Mouse (Mus musculus) gastrocnemius, postnatal 36 days (tissue): ENCODE data around the gene Atxn7l1. TPM values are rescaled to one million over a fixed set of nuclear protein-coding genes. Genes with fewer than 3 reads are reported as not detected.

Experiments used
- DNase-seq, 2 experiments: peaks; one replicate each; pipeline ENCODE4 v3.0.0; 2022
- intact Hi-C: fragments of 180-260 bp; cut with DNase I; formaldehyde crosslinking; loops from one replicate; pipeline ENCODE4 v1.15.1; 2025
- long read RNA-seq, 2 experiments: library from polyadenylated mRNA; stranded (forward); transcript quantifications; one replicate each; pipeline ENCODE4 v2.0.0; 2021
- total RNA-seq, 2 experiments: library from RNA; stranded (reverse); gene quantifications; 2 replicates each; pipeline ENCODE4 v1.2.3; 2021

Gene Atxn7l1
- total RNA-seq = 10 to 100 TPM; 15.4 to 16.0 TPM
- long read RNA-seq, experiment 1, transcript Atxn7l1-203 (4 exons, 1,675 nt) = major isoform, 7 of 7 reads
- long read RNA-seq, experiment 1, partial matches to known transcripts = 0 of 7 reads
- long read RNA-seq, experiment 1, other reads (novel, unspliced or antisense) = 0 of 7 reads
- long read RNA-seq, experiment 2, transcript Atxn7l1-203 (4 exons, 1,675 nt) = major isoform, 7 of 12 reads
- long read RNA-seq, experiment 2, partial matches to known transcripts = 0 of 12 reads
- long read RNA-seq, experiment 2, other reads (novel, unspliced or antisense) = 5 of 12 reads

- peak; percentile 86 to 88 for DNase-seq
- intact Hi-C loops = no loop called here
Observed at GRCm38 (mm10) chr12:33147497-33148267, at the start of gene Atxn7l1. Atxn7l1 (plus strand) TSS chr12:33147693.

DNA sequence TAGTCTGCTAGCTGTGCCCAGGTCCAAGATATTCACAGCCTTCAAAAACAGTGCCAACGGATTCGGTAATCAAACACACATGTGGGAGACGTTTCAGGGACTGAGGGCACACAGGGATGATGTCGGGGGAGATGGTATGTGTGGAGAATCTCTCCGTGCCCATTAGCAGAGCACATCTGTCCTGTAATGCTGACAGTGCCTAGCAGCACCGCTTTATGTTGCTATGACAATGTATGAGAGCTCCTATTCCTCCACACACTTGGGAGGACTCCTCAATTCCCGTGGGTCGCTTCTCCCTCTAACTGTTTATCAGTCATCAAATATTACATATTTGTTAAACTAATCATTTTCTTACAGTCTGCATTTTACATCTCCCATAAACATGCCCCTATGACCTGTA lies 45.9 kb upstream of the Atxn7l1 start:
- no peak for DNase-seq
- intact Hi-C loops = no loop called here

GRCm38 (mm10) chr12:33102342-33103115 lies 45.0 kb upstream of the Atxn7l1 start:
- intact Hi-C loops = no loop called here

GRCm38 (mm10) chr12:33105724-33106123 lies 41.8 kb upstream of the Atxn7l1 start:
- intact Hi-C loops = loop anchor here (5.0 kb wide), 2 partner anchors 38 to 193 kb away; no protein-coding TSS in a partner anchor

More at GRCm38 (mm10) chr12:33102342-33103115, 45.0 kb upstream of the Atxn7l1 start:
- no peak for DNase-seq

DNA sequence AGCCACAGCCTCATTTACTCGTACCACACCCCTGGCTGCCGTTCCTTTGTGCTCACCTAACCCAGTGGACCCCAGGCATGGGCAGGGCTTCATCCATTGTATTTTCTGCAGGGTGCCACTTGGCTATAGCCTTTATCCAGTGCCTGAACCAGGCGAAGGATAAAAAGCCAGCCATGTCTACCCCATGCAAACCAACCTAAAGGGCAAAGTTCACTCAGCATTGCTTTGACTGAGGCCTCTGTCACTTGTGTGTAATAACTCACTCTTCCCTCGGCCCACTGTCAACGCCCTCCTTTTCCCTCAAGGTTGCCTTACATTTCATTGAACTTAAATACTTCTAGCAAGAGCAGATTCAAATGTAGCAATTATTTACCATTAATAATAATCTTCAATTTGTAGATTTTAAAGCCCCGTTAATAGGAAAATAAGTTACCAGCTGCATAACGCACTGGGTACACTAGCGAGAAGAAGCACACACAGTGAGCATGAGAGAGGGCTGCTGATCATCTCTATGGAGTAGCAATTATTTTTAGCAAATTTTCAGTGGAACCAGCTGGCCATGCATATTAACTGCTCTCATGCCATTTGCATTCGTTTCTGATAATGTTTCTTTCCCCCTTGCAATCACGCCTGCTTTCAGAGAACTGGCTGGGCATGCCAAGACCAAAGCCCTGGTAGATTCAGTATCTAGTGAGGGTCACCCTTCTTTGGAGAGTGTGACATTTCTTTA lies 40.9 kb upstream of the Atxn7l1 start:
- intact Hi-C loops = loop anchor here (5.0 kb wide), 2 partner anchors 39 to 194 kb away; no protein-coding TSS in a partner anchor
- DNase-seq = no peak

More at GRCm38 (mm10) chr12:33105724-33106123, 41.8 kb upstream of the Atxn7l1 start:
- DNase-seq = no peak

DNA sequence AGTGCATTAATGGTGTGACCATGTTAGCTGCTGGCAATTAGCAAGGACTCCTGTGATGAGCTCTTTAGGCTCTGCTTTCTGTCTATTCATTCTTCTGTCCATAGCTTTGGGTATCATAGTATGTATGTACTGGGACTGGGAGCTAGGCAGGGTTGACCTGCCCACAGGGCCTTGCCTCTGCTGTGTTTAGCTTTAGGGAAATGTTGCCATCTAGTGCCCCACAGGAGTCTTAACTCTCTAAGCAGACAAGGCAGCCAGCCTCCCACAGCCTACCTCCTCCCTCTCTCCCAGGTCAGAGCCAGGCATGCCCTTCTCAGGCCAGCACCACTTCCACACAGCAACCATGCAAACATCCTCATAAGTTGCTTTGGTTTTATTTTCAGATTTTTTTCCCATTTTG lies 38.0 kb upstream of the Atxn7l1 start:
- intact Hi-C loops = loop anchor here (1.0 to 5.0 kb wide), 3 partner anchors 42 to 197 kb away; no protein-coding TSS in a partner anchor
- no peak for DNase-seq

DNA sequence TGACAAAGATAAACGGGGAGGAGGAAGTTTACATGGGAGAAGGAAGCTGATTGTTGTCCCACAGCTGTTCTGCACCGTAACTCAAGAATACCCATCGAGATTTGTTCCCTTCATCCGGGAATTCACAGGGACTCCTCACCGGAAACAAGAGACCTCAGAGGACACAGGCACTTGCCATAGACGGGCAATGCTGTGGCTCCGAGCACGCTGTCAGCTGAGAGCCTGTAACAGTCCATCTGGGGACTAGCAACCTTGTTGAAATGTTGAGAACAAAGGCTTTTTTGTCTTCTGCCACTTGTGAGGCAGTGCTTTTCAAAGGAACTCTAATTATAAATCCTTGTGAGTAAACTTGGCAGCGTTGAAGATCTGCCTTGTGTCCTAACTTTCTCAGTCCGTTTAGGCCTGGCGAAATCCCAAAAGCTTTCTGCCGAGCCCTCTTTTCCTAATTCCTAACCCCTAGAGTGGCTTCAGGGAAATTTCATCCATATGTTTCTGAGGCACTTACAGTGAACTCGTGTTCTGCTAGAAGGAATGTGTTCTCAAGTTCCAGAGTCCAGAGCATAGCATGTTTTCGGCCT lies 36.5 kb upstream of the Atxn7l1 start:
- intact Hi-C loops = no loop called here
- no peak for DNase-seq

DNA sequence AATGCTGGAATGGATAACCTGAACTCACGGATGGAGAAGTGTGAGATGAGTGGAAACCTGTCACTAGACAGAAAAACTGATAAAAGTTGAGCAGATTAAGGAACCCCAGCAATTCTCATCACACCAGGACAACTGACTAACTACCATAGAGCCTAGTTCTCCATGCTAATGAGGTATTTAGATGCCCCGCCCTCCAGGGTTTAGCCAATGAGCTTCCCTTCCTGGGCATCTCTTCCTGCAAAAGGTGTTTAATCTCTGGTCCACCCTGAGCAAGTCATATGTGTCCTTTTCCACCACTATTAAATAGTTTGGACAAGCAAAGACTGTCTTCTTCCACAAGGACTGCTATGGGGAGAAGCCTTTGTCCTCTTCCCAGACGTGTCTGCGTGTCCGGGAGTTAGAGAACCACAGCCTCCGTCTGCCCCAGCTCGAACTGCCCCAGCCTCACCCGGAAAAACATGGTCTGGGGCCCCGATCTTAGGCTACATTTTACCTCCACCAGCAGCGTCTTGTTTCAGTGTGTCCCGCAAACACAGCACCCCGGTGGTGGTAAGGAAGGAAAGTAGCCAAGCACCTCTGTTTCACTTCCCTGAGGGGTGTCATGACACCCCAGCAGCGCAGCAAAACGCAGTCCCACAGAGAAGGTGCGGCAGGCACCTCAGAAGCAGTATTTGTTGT lies 28.7 kb upstream of the Atxn7l1 start:
- intact Hi-C loops = no loop called here
- no peak for DNase-seq

DNA sequence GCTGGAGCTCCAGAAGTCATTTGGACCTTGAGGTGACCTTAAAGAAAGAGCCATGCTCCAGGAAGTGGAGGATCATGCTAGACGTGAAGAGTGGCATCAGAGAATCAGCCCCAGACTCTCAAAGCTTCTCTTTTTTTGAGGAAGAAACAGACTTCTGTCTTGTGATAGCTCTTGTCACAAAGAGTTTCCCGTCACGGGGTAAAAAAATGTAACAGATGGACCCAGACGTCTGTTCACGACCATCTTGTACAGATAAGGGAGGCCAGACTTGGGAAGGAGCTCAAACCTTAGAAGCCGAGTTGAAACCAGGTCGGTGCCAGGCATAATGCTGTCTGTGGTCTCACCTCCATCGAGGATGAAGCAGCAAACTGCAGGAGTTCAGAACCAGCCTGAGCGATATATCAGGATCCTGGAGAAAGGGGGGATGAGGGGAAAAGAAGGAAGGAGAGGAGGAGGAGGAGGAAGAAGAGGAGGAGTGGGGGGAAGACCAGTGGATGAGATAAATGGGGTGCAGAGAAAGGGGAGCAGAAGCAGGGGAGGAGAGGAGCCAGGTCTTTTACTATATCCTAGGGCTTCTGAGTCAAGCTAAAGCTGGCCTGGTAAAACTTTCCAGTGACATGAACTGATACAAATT lies 21.8 kb upstream of the Atxn7l1 start:
- intact Hi-C loops = loop anchor here (10.0 kb wide), 1 partner anchor 301 kb away; no protein-coding TSS in a partner anchor
- DNase-seq = no peak

DNA sequence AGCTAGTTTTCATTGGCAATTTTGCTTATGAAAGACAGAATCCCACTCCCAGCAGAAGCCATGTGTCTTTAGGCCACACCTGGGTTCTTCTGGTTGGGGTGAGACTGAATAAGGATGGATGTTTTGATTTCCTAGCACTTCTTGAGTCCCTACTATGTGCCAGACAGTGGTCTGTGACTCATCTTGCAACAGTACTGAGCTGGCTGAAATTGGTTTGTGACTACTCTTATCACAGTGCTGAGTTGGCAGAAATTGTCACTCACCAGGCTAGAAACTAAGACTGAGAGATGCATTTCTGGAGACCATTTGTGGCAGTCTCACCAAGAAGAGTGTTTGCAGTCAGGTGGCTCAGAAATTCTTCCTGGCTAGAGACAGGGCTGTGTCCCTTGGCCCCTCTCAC lies 21.2 kb upstream of the Atxn7l1 start:
- no peak for DNase-seq
- intact Hi-C loops = loop anchor here (10.0 kb wide), 1 partner anchor 301 kb away; no protein-coding TSS in a partner anchor

DNA sequence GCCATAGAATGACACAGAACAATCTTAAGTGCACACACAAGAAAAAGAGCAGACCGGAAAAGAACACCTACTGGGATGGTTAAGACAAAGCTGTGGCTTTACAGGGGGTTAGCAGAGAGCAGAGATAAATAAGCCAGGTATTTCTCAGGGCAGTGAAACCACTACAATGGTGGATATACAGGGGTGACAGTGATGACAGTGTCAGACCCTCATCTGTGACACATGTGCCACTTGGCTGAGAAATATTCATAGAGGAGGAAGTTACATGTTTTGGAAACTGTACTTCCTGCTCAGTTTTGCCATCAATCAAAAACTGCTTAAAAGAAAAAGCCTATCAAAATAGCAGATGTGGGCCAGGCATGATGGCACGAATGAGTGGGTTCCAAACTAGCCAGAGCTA lies 19.4 kb upstream of the Atxn7l1 start:
- intact Hi-C loops = loop anchor here (10.0 kb wide), 1 partner anchor 303 kb away; no protein-coding TSS in a partner anchor
- DNase-seq = no peak

DNA sequence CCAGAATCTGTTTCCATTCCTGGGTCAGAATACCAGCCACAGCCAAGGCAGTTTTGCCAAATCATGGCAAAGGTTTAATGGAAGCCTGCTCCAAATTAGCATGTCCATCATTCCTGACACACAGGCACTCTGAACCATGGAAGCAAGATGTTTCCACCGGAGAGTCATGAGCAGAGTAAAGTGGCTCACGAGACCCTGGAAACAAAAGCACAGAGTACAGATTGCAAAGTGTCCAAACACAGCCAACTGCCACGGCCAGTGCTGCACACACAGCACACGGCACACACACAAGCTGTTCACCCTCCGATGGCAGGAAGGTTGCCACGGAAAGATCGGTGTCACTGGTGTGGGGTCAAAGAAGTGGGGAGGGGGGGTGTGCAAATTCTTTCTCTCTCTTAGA lies 18.8 kb upstream of the Atxn7l1 start:
- intact Hi-C loops = loop anchor here (10.0 kb wide), 1 partner anchor 304 kb away; no protein-coding TSS in a partner anchor
- DNase-seq = no peak

DNA sequence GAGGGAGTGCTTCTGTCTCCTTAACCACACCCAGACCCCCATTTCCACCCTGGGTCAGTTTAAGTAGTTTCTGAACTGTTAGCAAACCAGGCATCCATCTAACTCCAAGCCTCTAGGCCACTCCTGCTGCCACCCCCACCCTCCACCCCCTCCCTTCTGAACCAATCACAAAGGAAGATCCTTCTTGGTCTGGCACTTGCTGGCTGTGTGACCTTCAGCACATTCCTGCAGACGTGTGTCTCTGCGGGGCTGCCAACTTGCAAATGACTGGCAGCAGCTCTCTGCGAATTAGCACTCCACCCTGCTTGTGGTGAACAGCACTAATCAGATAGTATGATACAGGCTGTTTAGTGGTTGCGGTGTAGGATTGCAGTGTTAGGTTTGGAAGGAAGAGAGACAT lies 18.1 kb upstream of the Atxn7l1 start:
- no peak for DNase-seq
- intact Hi-C loops = loop anchor here (10.0 kb wide), 1 partner anchor 305 kb away; no protein-coding TSS in a partner anchor

GRCm38 (mm10) chr12:33130401-33130800 lies 17.1 kb upstream of the Atxn7l1 start:
- intact Hi-C loops = loop anchor here (10.0 kb wide), 1 partner anchor 216 kb away; no protein-coding TSS in a partner anchor
- DNase-seq = no peak

GRCm38 (mm10) chr12:33131796-33132195 lies 15.7 kb upstream of the Atxn7l1 start:
- intact Hi-C loops = loop anchor here (10.0 kb wide), 1 partner anchor 217 kb away; no protein-coding TSS in a partner anchor
- no peak for DNase-seq

DNA sequence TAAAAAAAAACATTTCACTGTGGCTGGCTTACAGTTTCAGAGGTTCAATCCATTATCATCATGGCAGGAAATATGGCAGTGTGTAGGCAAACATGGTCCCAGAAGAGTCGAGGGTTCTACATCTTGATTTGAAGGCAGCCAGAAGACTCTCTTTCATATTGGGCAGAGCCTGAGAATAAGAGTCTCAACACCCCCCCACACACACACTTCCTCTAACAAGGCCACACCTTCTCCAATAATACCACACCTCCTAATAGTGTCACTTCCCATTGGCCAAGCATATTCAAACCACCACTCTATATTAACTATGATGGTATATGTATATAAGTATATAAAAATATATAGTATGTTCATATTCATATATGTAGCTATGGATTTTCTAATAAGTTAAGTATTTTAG lies 9.6 kb upstream of the Atxn7l1 start:
- no peak for DNase-seq
- intact Hi-C loops = loop anchor here (10.0 kb wide), 1 partner anchor 223 kb away; no protein-coding TSS in a partner anchor

DNA sequence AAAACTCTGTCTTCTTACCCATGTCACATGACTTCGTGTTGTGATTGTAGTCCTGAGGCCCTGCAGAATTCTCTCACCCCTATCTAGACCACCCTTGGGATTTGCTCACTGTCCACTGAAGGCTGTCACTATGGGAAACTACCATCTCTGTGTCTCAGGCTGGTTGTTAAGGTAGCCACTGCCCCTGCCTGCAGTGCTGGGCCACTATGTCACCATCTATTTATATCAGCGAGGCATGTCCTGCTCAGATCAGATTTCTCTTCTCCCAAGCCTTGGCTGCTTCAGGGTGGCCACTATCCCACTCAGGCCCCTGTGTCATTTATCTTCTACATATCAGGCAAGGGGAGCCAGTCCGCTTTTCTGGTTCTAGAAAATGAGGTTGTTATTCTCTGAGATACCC lies 8.4 kb upstream of the Atxn7l1 start:
- DNase-seq = peak in 1 of 2 experiments; percentile 28
- intact Hi-C loops = loop anchor here (10.0 kb wide), 1 partner anchor 224 kb away; no protein-coding TSS in a partner anchor

- DNase-seq = no peak
- intact Hi-C loops = no loop called here
Observed at GRCm38 (mm10) chr12:33144456-33144855, 3.0 kb upstream of the Atxn7l1 start.
